Mouse (Mus musculus) G1E (cell line): Measurements from ENCODE around the gene Sepsecs.

Experiments used
- CTCF ChIP-seq: IDR thresholded peaks from 2 replicates; pipeline ENCODE4 v1.5.1; 2012; ENCODE audit warnings: low read depth, low read length, inconsistent platforms, mixed read lengths
- GATA1 ChIP-seq: IDR thresholded peaks from 2 replicates; pipeline ENCODE4 v1.6.1; 2012; ENCODE audit warnings: borderline replicate concordance, low read length, inconsistent platforms, mixed read lengths
- TAL1 ChIP-seq: conservative IDR thresholded peaks from 2 replicates; pipeline ENCODE4 v1.6.1; 2012; ENCODE audit warnings: low read depth, low read length, inconsistent platforms, mixed read lengths

DNA sequence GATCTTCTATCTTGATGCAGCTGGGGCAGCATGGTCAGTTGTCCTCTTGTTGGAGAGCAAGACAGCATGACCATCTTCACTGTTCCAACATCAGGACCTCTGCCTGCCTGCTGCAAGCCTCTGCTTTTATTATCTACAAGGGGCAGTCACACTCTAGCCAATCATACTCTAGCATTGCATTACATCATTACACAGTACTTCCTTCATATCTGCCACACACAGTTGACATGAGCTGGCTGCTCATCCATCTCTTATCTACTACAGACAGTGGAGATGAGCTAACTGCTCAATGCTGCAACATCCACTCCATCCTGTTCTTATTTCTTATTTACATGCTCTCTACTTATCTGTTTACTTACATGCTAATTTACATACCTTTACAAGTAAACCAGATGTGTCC lies 43.2 kb upstream of the Sepsecs start:
- no peak for TF ChIP-seq CTCF
- TF ChIP-seq TAL1 = no peak
- no peak for TF ChIP-seq GATA1
